Mouse (Mus musculus) megakaryocyte, embryonic 14.5 days (primary cell): Measurements from ENCODE around the gene Gm960.

Source experiments
- FLI1 ChIP-seq: IDR thresholded peaks from 2 replicates; pipeline ENCODE4 v1.6.1; 2012; ENCODE audit warnings: low read length, inconsistent platforms, mixed read lengths
- GATA1 ChIP-seq: IDR thresholded peaks from 3 replicates; pipeline ENCODE4 v1.6.1; 2012; ENCODE audit warnings: mixed read lengths, low read length, inconsistent platforms, borderline replicate concordance

- TF ChIP-seq GATA1 (no peak), FLI1 (no peak)
Measured at GRCm38 (mm10) chr19:4698205-4698677, at the start of gene Gm960.
